Mouse (Mus musculus) limb, embryonic 14.5 days (tissue): ENCODE measurements around the gene Etv2. TPM values are rescaled to one million over a fixed set of nuclear protein-coding genes. Genes with fewer than 3 reads are reported as not detected.
A peak's percentile ranks its signal among the peaks of the same experiment; 100 is the strongest.

Source experiments
- ATAC-seq: fragments of 200-750 bp; cut with Nextera tagmentation; 2 replicates; pipeline ENCODE4 v1.8.0; 2017; ENCODE audit warnings: low read depth, moderate number of reproducible peaks, moderate TSS enrichment; ENCODE audit not compliant: low FRiP score
- DNase-seq: peaks from one replicate; pipeline ENCODE4 v3.0.0-alpha.2; 2015; ENCODE audit warnings: low spot score
- H3K27ac ChIP-seq: fragments of 300-500 bp; sonication (generic); replicated peaks from 2 replicates; pipeline ENCODE4 v1.5.1; 2014; ENCODE audit warnings: low read depth, mild to moderate bottlenecking, low read length, moderate library complexity, mixed read lengths
- H3K27me3 ChIP-seq: fragments of 300-500 bp; sonication (generic); 2 replicates; pipeline ENCODE4 v1.6.1; 2014; ENCODE audit warnings: low read length, mixed read lengths; ENCODE audit not compliant: control insufficient read depth, insufficient read depth
- H3K36me3 ChIP-seq: fragments of 300-500 bp; sonication (generic); 2 replicates; pipeline ENCODE4 v1.6.1; 2014; ENCODE audit warnings: mild to moderate bottlenecking, low read length, moderate library complexity, mixed read lengths; ENCODE audit not compliant: control insufficient read depth, insufficient read depth
- H3K4me1 ChIP-seq: fragments of 300-500 bp; sonication (generic); 2 replicates; pipeline ENCODE4 v1.6.1; 2014; ENCODE audit warnings: antibody characterized with exemption, low read length, mixed read lengths; ENCODE audit not compliant: control insufficient read depth, insufficient read depth
- H3K4me2 ChIP-seq: fragments of 300-500 bp; sonication (generic); replicated peaks from 2 replicates; pipeline ENCODE4 v1.6.1; 2014; ENCODE audit warnings: low read depth, mild to moderate bottlenecking, low read length, moderate library complexity; ENCODE audit not compliant: severe bottlenecking
- H3K4me3 ChIP-seq: fragments of 300-500 bp; sonication (generic); replicated peaks from 2 replicates; pipeline ENCODE4 v1.5.1; 2014; ENCODE audit warnings: low read length
- H3K9ac ChIP-seq: fragments of 300-500 bp; sonication (generic); 2 replicates; pipeline ENCODE4 v1.6.1; 2014; ENCODE audit warnings: mild to moderate bottlenecking, low read depth, low read length, moderate library complexity; ENCODE audit not compliant: severe bottlenecking
- H3K9me3 ChIP-seq: fragments of 300-500 bp; sonication (generic); 2 replicates; pipeline ENCODE4 v1.6.1; 2016; ENCODE audit warnings: low read length; ENCODE audit not compliant: control insufficient read depth
- POLR2A ChIP-seq: fragments of 200-500 bp; IDR thresholded peaks from 2 replicates; pipeline ENCODE4 v1.8.0; 2012; ENCODE audit warnings: inconsistent platforms, mild to moderate bottlenecking, moderate library complexity, borderline replicate concordance; ENCODE audit not compliant: insufficient read depth, insufficient read length; ENCODE audit errors: extremely low read depth
- WGBS: fragments of 180-500 bp; shearing (Covaris S2); extraction: QIAGEN DNeasy Blood & Tissue Kit; methylation state at CpG from one replicate; pipeline ENCODE4 v1.1.7; 2014; 5-methylcytosine and 5-hydroxymethylcytosine counted together
- polyA plus RNA-seq, 2 experiments: library from polyadenylated mRNA; depleted of rRNA in 1 of 2; stranded (reverse) in 1 of 2; unstranded in 1 of 2; fragments of >200 nt; fragmentation: Nextera tagmentation in 1 of 2; extraction: Ambion mirVana in 1 of 2; gene quantifications; 2 replicates each; pipeline versions ENCODE4 v1.2.1 to v1.2.3; 2012 to 2014

The Etv2 gene
- polyA plus RNA-seq, 2 experiments, result not detected

DNA sequence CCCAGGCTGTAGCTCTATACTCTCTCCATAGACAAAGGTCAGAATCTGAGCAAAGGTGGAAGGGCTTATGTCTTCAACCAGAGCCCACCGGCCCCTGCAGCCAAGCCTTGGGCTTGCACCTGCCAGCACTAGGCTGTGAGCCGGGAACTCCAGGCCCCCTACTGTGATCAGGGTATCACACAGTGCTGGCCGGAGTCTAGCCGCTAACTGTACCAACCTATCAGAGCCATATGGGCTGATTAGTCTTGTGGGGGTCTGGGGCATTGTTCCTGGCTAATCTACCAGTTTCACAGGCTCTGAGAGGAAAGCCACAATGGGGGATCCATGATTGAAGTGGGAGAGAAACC is 44.1 kb downstream of the Etv2 start:
- no peak overlapping the region for H3K9ac ChIP-seq

DNA sequence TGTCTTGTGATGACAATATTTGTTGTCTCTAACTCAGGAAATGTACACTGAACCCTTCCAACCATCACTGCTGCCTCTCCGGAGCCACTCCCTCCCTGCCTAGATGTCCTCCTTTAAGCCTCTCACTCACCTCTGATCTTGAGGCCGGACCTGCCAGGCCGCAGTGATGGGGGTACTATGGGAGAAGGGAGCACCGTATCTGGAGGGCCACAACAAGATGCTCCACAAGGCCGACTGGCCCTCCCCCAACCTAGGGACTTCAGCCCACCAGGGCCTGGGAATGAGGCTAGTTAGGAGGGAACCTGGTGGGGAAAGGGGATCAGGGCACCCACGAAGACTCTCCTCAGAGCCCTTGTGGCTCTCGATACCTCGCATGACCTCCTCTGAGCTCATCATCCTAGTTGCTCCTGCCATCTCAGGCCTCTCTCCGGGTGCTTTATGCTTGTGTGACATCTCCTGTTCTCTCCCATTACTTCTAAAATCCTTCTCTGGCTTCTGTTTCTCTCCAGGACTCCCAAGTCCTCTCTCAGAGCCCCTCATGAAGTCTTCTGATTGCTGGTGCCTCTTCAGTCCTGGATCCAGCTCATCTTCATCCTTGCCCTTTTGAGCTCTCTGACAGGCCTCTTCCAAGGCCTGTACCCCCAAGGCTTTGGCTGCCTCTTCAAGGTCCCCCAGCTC is 44.6 kb downstream of the Etv2 start:
- H3K4me3 ChIP-seq, result no peak overlapping the region
- no peak for TF ChIP-seq POLR2A
- ATAC-seq (no peak), DNase-seq (no peak)
- no peak overlapping the region for H3K27ac ChIP-seq
- peaks cover 14% of the 10 kb centered on the region for H3K4me1 ChIP-seq
- WGBS, result 82% methylated on average over 9 of the region's 9 CpGs
- H3K4me2 ChIP-seq, result no peak overlapping the region
- H3K9ac ChIP-seq, result no peak overlapping the region
- H3K36me3 ChIP-seq, result peaks cover 7% of the 10 kb centered on the region
- H3K27me3 ChIP-seq, result no peaks in the 10 kb centered on the region
- no peaks in the 10 kb centered on the region for H3K9me3 ChIP-seq

More for the DNA sequence above, 44.1 kb downstream of the Etv2 start:
- 43% methylated on average over 4 of the region's 4 CpGs for WGBS
- H3K4me3 ChIP-seq, result no peak overlapping the region
- H3K4me1 ChIP-seq, result peaks cover 14% of the 10 kb centered on the region
- DNase-seq (no peak), ATAC-seq (no peak)
- no peak for TF ChIP-seq POLR2A
- no peak overlapping the region for H3K4me2 ChIP-seq
- H3K27ac ChIP-seq, result no peak overlapping the region
- no peaks in the 10 kb centered on the region for H3K27me3 ChIP-seq
- peaks cover 2% of the 10 kb centered on the region for H3K36me3 ChIP-seq
- no peaks in the 10 kb centered on the region for H3K9me3 ChIP-seq

DNA sequence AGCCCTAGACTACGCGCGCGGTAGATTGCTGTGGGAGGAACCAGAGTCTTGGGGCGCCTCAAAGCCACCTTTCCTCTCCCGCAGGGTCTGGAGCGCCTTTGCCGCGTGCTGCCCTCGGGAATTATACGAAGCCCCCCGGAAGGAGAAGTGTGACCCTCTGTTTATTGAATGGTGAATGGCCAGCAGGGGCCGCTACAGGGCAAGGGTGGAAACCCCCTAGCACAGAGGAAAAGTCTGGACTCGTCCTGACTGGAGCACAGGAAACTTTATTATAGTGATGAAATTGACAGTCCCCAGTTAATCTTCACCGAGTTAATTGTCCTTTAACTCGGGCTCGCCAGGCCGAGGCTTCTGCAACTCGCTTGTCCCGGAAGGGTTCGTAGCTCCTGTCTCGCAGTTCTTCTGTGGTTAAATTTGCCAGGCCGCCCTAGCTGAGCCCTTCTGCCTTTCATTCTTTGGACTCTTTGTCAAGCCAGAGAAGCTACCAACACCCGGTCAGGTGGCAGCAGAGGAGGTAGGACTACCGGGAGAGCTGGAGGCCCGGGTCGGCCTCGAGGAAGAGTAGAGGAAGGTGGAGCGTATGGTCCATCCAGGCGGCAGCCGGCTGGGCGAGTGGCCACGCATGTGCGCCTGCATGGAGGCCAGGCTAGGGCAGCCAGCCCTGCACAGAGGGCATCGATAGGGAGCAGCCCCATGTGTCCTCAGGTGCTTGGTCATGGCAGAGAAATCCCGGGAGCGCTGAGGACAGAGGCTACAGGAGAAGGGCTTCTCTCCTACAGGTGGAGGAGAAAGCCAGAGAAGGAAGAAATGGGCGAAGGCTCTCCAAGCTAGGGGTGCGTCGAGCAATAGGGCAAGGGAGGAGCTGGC is 46.0 kb downstream of the Etv2 start:
- 28% methylated on average over 40 of the region's 40 CpGs for WGBS
- Histone ChIP-seq H3K36me3 (peaks cover 21% of the 10 kb centered on the region), H3K27ac (peak overlapping the region; percentile 92), H3K9ac (peak overlapping the region; percentile 98), H3K4me3 (peak overlapping the region; percentile 96), H3K4me2 (peak overlapping the region; percentile 77), H3K9me3 (no peaks in the 10 kb centered on the region), H3K4me1 (peaks cover 14% of the 10 kb centered on the region), H3K27me3 (no peaks in the 10 kb centered on the region)
- ATAC-seq, result peak; percentile 70
- DNase-seq, result peak; percentile 92
- no peak for TF ChIP-seq POLR2A

DNA sequence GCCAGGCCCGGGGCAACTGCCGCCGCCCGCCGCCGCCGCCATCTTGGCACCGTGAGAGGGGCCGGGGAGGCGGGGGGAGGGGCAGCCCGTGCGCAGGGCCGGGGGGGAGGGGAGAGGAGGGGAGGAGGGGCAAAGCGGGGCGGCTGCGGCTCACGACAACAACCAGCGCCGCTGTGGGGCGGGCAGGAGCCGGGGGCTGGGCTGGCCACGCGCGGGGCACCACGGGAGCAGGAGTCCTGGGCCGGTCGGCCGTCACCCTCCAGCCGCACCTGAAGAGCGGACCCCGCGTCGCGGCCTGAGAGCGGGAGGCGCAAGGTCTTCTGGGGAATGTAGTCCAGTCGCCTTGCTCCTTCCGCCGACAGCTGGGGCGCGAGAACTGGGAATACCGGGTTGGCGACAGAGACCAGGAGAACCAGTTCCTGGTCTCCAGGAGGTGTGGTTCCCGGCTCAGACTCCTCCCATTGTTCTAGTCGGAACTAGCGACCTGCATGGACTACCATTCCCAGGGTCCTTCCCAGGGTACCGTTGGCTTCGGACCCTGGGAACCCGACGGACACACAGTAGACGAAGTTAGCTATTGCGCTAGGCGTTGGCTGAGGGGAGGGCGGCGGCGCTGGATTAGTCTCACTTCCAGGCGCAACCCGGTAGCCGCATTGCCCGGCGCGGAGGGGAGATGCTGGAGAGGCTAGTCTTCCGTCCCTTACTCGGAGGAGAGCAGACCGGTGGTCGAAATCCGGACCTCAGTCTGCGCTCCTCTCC is 46.8 kb downstream of the Etv2 start, which contains the start of gene Kmt2b:
Gene Kmt2b, minus strand, starts transcription at position 51 of the 759 bp plus-strand sequence.
- Histone ChIP-seq H3K27ac (peak within 1 kb of the TSS; percentile 92), H3K27me3 (no peaks in the 10 kb centered on the region), H3K4me3 (peak within 1 kb of the TSS; percentile 96), H3K36me3 (peaks cover 29% of the 10 kb centered on the region), H3K4me2 (peak within 1 kb of the TSS; percentile 85), H3K9me3 (no peaks in the 10 kb centered on the region), H3K4me1 (peaks cover 14% of the 10 kb centered on the region), H3K9ac (peak within 1 kb of the TSS; percentile 98)
- DNase-seq (peak; percentile 98), ATAC-seq (peak; percentile 94)
- peak; percentile 43; the same call in 1 of the 2 replicates for TF ChIP-seq POLR2A
- under 1% methylated on average over 38 of the region's 68 CpGs for WGBS

DNA sequence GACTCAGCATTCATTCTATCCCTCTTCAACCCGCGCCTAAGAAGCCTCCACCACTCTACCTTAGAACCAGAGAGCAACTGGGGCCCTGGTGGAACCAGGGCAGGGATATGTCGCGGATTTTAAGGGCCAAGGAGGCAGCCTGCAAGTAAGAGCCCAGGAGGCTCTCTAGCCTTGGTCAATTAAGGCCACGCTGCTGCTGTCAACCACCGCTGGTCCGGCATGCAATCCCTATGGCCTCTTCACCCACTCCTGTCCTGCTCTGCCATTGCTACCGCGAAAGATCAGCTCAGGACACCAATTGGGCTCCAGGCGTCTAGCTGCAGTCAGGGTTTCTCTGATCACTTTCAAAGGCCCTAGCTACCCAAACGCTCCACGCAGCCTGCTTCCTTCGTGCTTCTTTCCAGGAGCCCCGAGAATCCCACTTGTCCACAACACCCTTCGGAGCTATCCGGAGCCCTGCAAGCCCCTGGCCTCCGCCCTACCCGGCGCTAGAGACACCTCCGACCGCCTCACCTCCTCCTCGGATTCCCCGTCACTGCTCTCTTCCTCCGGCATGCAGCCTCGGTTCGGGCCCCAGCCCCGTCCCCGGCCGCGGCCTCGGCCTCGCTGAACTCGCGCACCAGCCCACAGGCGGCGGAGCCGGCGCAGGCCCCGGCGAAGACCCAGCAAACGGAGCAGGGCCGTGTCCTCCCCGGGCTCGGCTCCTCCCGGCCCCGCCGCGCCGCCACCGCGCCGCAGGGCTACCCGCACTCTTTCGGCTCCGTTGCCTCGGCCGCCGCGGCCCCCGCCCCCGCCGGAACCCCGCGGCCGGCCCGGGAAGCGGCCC is 47.6 kb downstream of the Etv2 start:
- Histone ChIP-seq H3K4me2 (peak overlapping the region; percentile 85), H3K4me3 (peak overlapping the region; percentile 96), H3K9me3 (no peaks in the 10 kb centered on the region), H3K27ac (peak overlapping the region; percentile 92), H3K4me1 (peaks cover 14% of the 10 kb centered on the region), H3K27me3 (no peaks in the 10 kb centered on the region), H3K36me3 (peaks cover 37% of the 10 kb centered on the region), H3K9ac (peak overlapping the region; percentile 98)
- ATAC-seq, result peak; percentile 10
- no peak for TF ChIP-seq POLR2A
- WGBS, result under 1% methylated on average over 59 of the region's 67 CpGs
- no peak for DNase-seq
